Mouse (Mus musculus) embryo, embryonic 10 days (tissue): Measurements from ENCODE around the gene Trove2.
"Not testable (repeated sequence)": the region's sequence is repeated elsewhere in the genome, so short reads cannot be mapped to it uniquely, and the experiment has no call there.

ENCODE experiments used
- DNase-seq: peaks from one replicate; pipeline ENCODE4 v3.0.0-alpha.2; 2015; ENCODE audit warnings: low spot score

The Trove2 gene

GRCm38 (mm10) chr1:143738811-143739210 lies 38.1 kb downstream of the Trove2 start:
- DNase-seq, result peak; percentile 12

- DNase-seq, result no peak
These were observed 42.9 kb downstream of the Trove2 start for GRCm38 (mm10) chr1:143733914-143734410.

GRCm38 (mm10) chr1:143731691-143732090 lies 45.2 kb downstream of the Trove2 start:
- DNase-seq, result no peak

GRCm38 (mm10) chr1:143730899-143731298 lies 46.0 kb downstream of the Trove2 start:
- peak; percentile 41 for DNase-seq

- DNase-seq, result no peak
These were observed 49.0 kb downstream of the Trove2 start for GRCm38 (mm10) chr1:143727701-143728445.

- DNase-seq, result no peak
These were observed 52.3 kb downstream of the Trove2 start for GRCm38 (mm10) chr1:143724456-143725064.

GRCm38 (mm10) chr1:143716038-143716437 lies 60.8 kb downstream of the Trove2 start, which contains the start of gene Glrx2:
TSS of gene Glrx2 (plus strand) at chr1:143716338.
- DNase-seq, result not testable (repeated sequence)

- DNase-seq, result no peak
These were observed 66.3 kb downstream of the Trove2 start for GRCm38 (mm10) chr1:143710627-143710976.

GRCm38 (mm10) chr1:143709966-143710626 lies 66.8 kb downstream of the Trove2 start:
- DNase-seq, result no peak

GRCm38 (mm10) chr1:143708361-143708760 lies 68.5 kb downstream of the Trove2 start:
- DNase-seq, result no peak

GRCm38 (mm10) chr1:143707006-143707405 lies 69.9 kb downstream of the Trove2 start:
- DNase-seq, result no peak

GRCm38 (mm10) chr1:143702741-143703262 lies 74.1 kb downstream of the Trove2 start, which contains the start of gene Cdc73:
TSS of gene Cdc73 (minus strand) at chr1:143702893.
- DNase-seq, result peak; percentile 85

- peak; percentile 33 for DNase-seq
These were observed 74.6 kb downstream of the Trove2 start for GRCm38 (mm10) chr1:143702141-143702740.

GRCm38 (mm10) chr1:143701736-143702135 lies 75.1 kb downstream of the Trove2 start:
- no peak for DNase-seq
